In genomic region chr4:127986491-127987075, GRCm38 (mm10) we compare ENCODE assay signal across 11 mouse cellular contexts. TPM values are rescaled to one million over a fixed set of nuclear protein-coding genes. Genes with fewer than 3 reads are reported as not detected.
DNase-seq lines count a peak whose midpoint lies in the region; ATAC-seq and TF ChIP-seq lines count a peak whose summit lies in the region.
"Had no signal": no experiment of that assay in that cellular context is flagged by ENCODE, and none has a peak within 500 bp of the region (broad histone marks: within the 10 kb centered on the region; RNA-seq: fewer than 3 reads in every experiment).

No protein-coding gene starts in this region.

- no peaks in the 10 kb centered on the region for H3K9me3 ChIP-seq in kidney, embryonic 15.5 days (replicated peaks)
- no peaks in the 10 kb centered on the region for H3K9me3 ChIP-seq in forebrain, embryonic 14.5 days (replicated peaks; ENCODE audit: control insufficient read depth, low read length)
- no peaks in the 10 kb centered on the region for H3K9me3 ChIP-seq in limb, embryonic 10.5 days (replicated peaks)
- H3K9me3 ChIP-seq: lung, embryonic 15.5 days had no signal

- peak overlapping the region; percentile 9; the same call in 1 of the 2 replicates for H3K4me3 ChIP-seq in kidney, embryonic 15.5 days (replicated peaks)
- H3K4me3 ChIP-seq in forebrain, embryonic 14.5 days (ENCODE audit: low read depth, low read length), result peak overlapping the region; percentile 65
- H3K4me3 ChIP-seq in limb, embryonic 10.5 days, result no peak overlapping the region
- no peak overlapping the region for H3K4me3 ChIP-seq in gastrocnemius, adult 2 months
- H3K4me3 ChIP-seq: lung, embryonic 15.5 days had no signal

- WGBS in kidney, embryonic 15.5 days, result 1% methylated on average over 25 of the region's 25 CpGs
- 1% methylated on average over 25 of the region's 25 CpGs for WGBS in forebrain, embryonic 14.5 days
- 5% methylated on average over 25 of the region's 25 CpGs for WGBS in limb, embryonic 10.5 days

- no peak overlapping the region for H3K27ac ChIP-seq in kidney, embryonic 15.5 days
- peak overlapping the region; percentile 85 for H3K27ac ChIP-seq in forebrain, embryonic 14.5 days (ENCODE audit: low read depth, low read length)
- H3K27ac ChIP-seq in limb, embryonic 10.5 days, result no peak overlapping the region
- no peak overlapping the region for H3K27ac ChIP-seq in gastrocnemius, adult 2 months
- H3K27ac ChIP-seq: lung, embryonic 15.5 days had no signal

- H3K4me1 ChIP-seq in kidney, embryonic 15.5 days, result peaks cover 22% of the 10 kb centered on the region
- peaks cover 13% of the 10 kb centered on the region for H3K4me1 ChIP-seq in forebrain, embryonic 14.5 days (ENCODE audit: control insufficient read depth, insufficient read depth, low read length)
- peaks cover 12% of the 10 kb centered on the region for H3K4me1 ChIP-seq in limb, embryonic 10.5 days

- H3K4me2 ChIP-seq in kidney, embryonic 15.5 days, result peak overlapping the region; percentile 27
- peak overlapping the region; percentile 83 for H3K4me2 ChIP-seq in forebrain, embryonic 14.5 days (ENCODE audit: low read length)
- H3K4me2 ChIP-seq: lung, embryonic 15.5 days had no signal

- DNase-seq in kidney, postnatal 14 days, result no peak
- DNase-seq in forebrain, embryonic 14.5 days (ENCODE audit: low spot score), result peak; percentile 67
- DNase-seq in limb, embryonic 10.5 days (ENCODE audit: low spot score), result peak; percentile 33
- peak; percentile 44 for DNase-seq in right cerebral cortex, postnatal 14 days
- no peak for DNase-seq in adrenal gland, postnatal 10 days
- no peak for DNase-seq in gastrocnemius, adult 2 months
- DNase-seq in c-Kit-positive CD71-positive TER-119-positive erythroid progenitor cells, embryonic 14.5 days (ENCODE audit: low spot score), result no peak

- no peak for TF ChIP-seq CTCF in gastrocnemius, adult 2 months (IDR thresholded peaks at IDR 0.05)

- no peak overlapping the region for H3K9ac ChIP-seq in kidney, embryonic 15.5 days
- H3K9ac ChIP-seq in forebrain, embryonic 14.5 days (ENCODE audit: low read length), result peak overlapping the region; percentile 52
- H3K9ac ChIP-seq: lung, embryonic 15.5 days had no signal

- peaks cover 71% of the 10 kb centered on the region for H3K27me3 ChIP-seq in kidney, embryonic 15.5 days
- 0 out of 2 replicates have a peak, but pooled peaks cover 8% of the 10 kb centered on the region for H3K27me3 ChIP-seq in forebrain, embryonic 14.5 days (replicated peaks; ENCODE audit: control insufficient read depth, insufficient read depth, low read length)
- H3K27me3 ChIP-seq in limb, embryonic 10.5 days (ENCODE audit: low read depth, poor library complexity, severe bottlenecking), result peaks cover 92% of the 10 kb centered on the region
- H3K27me3 ChIP-seq: CH12.LX had no signal

- intact Hi-C loops in gastrocnemius, adult 2 months (cut with DNase I), result no loop called here

- H3K36me3 ChIP-seq in kidney, embryonic 15.5 days, result no peaks in the 10 kb centered on the region
- H3K36me3 ChIP-seq in forebrain, embryonic 14.5 days (ENCODE audit: control insufficient read depth, insufficient read depth, low read length), result no peaks in the 10 kb centered on the region
- no peaks in the 10 kb centered on the region for H3K36me3 ChIP-seq in limb, embryonic 10.5 days
- H3K36me3 ChIP-seq: lung, embryonic 15.5 days had no signal

- ATAC-seq in kidney, embryonic 15.5 days (replicated peaks; ENCODE audit: low FRiP score), result no peak
- ATAC-seq in forebrain, embryonic 14.5 days, result peak; percentile 47

RNA-seq across cellular contexts. Expression of gene Csmd2, which starts 1.1 kb away (rescaled TPM):
- 0.18 and 0.23 TPM in 2 replicates for polyA plus RNA-seq in kidney, embryonic 15.5 days (2015; fragmentation: Nextera tagmentation; extraction: Ambion mirVana)
- 3.2 and 4.7 TPM in 2 replicates for polyA plus RNA-seq in forebrain, embryonic 14.5 days (2014; fragmentation: Nextera tagmentation; extraction: Ambion mirVana)
- 0.03 TPM in 1 of 2 replicates, not detected in the other for polyA plus RNA-seq in limb, embryonic 10.5 days (2016; fragmentation: Nextera tagmentation; extraction: Ambion mirVana)
- total RNA-seq in adrenal gland, postnatal 10 days (2021), result 1 to 10 TPM in 1 of 2 experiments, under 1 TPM in 1; 0.93 to 2.4 TPM
- total RNA-seq in gastrocnemius, adult 2 months (2021), result not detected

RNA-seq across cellular contexts. Expression of gene CK137956, which starts 15.8 kb away (rescaled TPM):
- not detected in 2 replicates for polyA plus RNA-seq in kidney, embryonic 15.5 days (2015; fragmentation: Nextera tagmentation; extraction: Ambion mirVana)
- 0.27 and 0.50 TPM in 2 replicates for polyA plus RNA-seq in forebrain, embryonic 14.5 days (2014; fragmentation: Nextera tagmentation; extraction: Ambion mirVana)
- polyA plus RNA-seq in limb, embryonic 10.5 days (2016; fragmentation: Nextera tagmentation; extraction: Ambion mirVana), result not detected in 2 replicates
- not detected for total RNA-seq in adrenal gland, postnatal 10 days (2021)
- not detected for total RNA-seq in gastrocnemius, adult 2 months (2021)
- total RNA-seq: CH12.LX had no signal
- polyA plus RNA-seq: lung, embryonic 15.5 days; stomach, embryonic 16.5 days had no signal

Comparison
In these comparisons a context has a peak if more than half of its experiments do, and no peak if none do; other contexts are left out.
1. H3K4me3 ChIP-seq: peak in kidney, embryonic 15.5 days (single experiment) and forebrain, embryonic 14.5 days (single experiment); none in limb, embryonic 10.5 days (single experiment) and gastrocnemius, adult 2 months (single experiment).
2. DNase-seq: peak in forebrain, embryonic 14.5 days (single experiment), limb, embryonic 10.5 days (single experiment) and right cerebral cortex, postnatal 14 days (single experiment); none in kidney, postnatal 14 days (single experiment), adrenal gland, postnatal 10 days (single experiment), gastrocnemius, adult 2 months (single experiment) and c-Kit-positive CD71-positive TER-119-positive erythroid progenitor cells, embryonic 14.5 days (single experiment).